Mouse (Mus musculus): ENCODE measurements at regions not wholly inside any gene's neighbourhood (a gene's known extent, or its start where the extent isn't known, plus 50 kb on each side); places are given as distances from the start of the nearest gene placed in this dataset.
A peak's percentile ranks its signal among the peaks of the same experiment; 100 is the strongest.

GRCm38 (mm10) chr4:53261556-53262140, 102.0 kb upstream of the Abca1 start:
- no peaks in the 10 kb centered on the region; the same call in 1 of the 2 replicates for H3K4me1 ChIP-seq (replicated peaks; ENCODE audit: insufficient read depth, low read length)
- H3K36me3 ChIP-seq (ENCODE audit: insufficient read depth, low read length) = no peaks in the 10 kb centered on the region
- no peaks in the 10 kb centered on the region for H3K9me3 ChIP-seq (replicated peaks; ENCODE audit: low read length)
- no peak overlapping the region for H3K4me3 ChIP-seq (replicated peaks; ENCODE audit: low read depth, low read length)
- H3K27ac ChIP-seq = no peak overlapping the region
- no peak for ATAC-seq (replicated peaks; ENCODE audit: low FRiP score, low read depth)
- 67% methylated on average over 6 of the region's 6 CpGs for WGBS
- H3K27me3 ChIP-seq (ENCODE audit: insufficient read depth, low read length) = no peaks in the 10 kb centered on the region
- no peak overlapping the region for H3K9ac ChIP-seq (ENCODE audit: low read depth, low read length)
- DNase-seq (ENCODE audit: low spot score) = no peak
- no peak for TF ChIP-seq CTCF (IDR thresholded peaks at IDR 0.05; ENCODE audit: low read depth)
- H3K4me2 ChIP-seq (ENCODE audit: low read length) = no peak overlapping the region

- 82% methylated on average over 6 of the region's 6 CpGs for WGBS
- TF ChIP-seq CTCF (IDR thresholded peaks at IDR 0.05; ENCODE audit: low read depth) = no peak
- no peaks in the 10 kb centered on the region for H3K36me3 ChIP-seq (ENCODE audit: insufficient read depth, low read length)
- H3K9me3 ChIP-seq (replicated peaks; ENCODE audit: low read length) = no peaks in the 10 kb centered on the region
- ATAC-seq (replicated peaks; ENCODE audit: low FRiP score, low read depth) (peak; percentile 63; the same call in 1 of the 2 replicates), DNase-seq (ENCODE audit: low spot score) (no peak)
- no peak overlapping the region; the same call in 1 of the 2 replicates for H3K27ac ChIP-seq
- no peak overlapping the region for H3K4me3 ChIP-seq (replicated peaks; ENCODE audit: low read depth, low read length)
- no peaks in the 10 kb centered on the region; the same call in 1 of the 2 replicates for H3K4me1 ChIP-seq (replicated peaks; ENCODE audit: insufficient read depth, low read length)
- H3K9ac ChIP-seq (ENCODE audit: low read depth, low read length) = no peak overlapping the region
- no peak overlapping the region for H3K4me2 ChIP-seq (ENCODE audit: low read length)
- H3K27me3 ChIP-seq (ENCODE audit: insufficient read depth, low read length) = no peaks in the 10 kb centered on the region
Measured at GRCm38 (mm10) chr4:53258975-53259374, 99.3 kb upstream of the Abca1 start.

GRCm38 (mm10) chr4:53256996-53257395, 97.3 kb upstream of the Abca1 start:
- Histone ChIP-seq H3K27ac (no peak overlapping the region), H3K4me2 (ENCODE audit: low read length) (no peak overlapping the region), H3K4me1 (replicated peaks; ENCODE audit: insufficient read depth, low read length) (no peaks in the 10 kb centered on the region), H3K4me3 (replicated peaks; ENCODE audit: low read depth, low read length) (no peak overlapping the region), H3K36me3 (ENCODE audit: insufficient read depth, low read length) (no peaks in the 10 kb centered on the region), H3K9me3 (replicated peaks; ENCODE audit: low read length) (no peaks in the 10 kb centered on the region), H3K27me3 (ENCODE audit: insufficient read depth, low read length) (no peaks in the 10 kb centered on the region), H3K9ac (ENCODE audit: low read depth, low read length) (no peak overlapping the region)
- no peak for ATAC-seq (replicated peaks; ENCODE audit: low FRiP score, low read depth)
- no peak for TF ChIP-seq CTCF (IDR thresholded peaks at IDR 0.05; ENCODE audit: low read depth)
- DNase-seq (ENCODE audit: low spot score) = no peak
- 63% methylated on average over 5 of the region's 5 CpGs for WGBS

- H3K9me3 ChIP-seq (replicated peaks; ENCODE audit: low read length) = no peaks in the 10 kb centered on the region
- no peaks in the 10 kb centered on the region for H3K4me1 ChIP-seq (replicated peaks; ENCODE audit: insufficient read depth, low read length)
- 95% methylated on average over 6 of the region's 6 CpGs for WGBS
- H3K36me3 ChIP-seq (ENCODE audit: insufficient read depth, low read length) = no peaks in the 10 kb centered on the region
- ATAC-seq (replicated peaks; ENCODE audit: low FRiP score, low read depth) = no peak
- H3K4me3 ChIP-seq (replicated peaks; ENCODE audit: low read depth, low read length) = no peak overlapping the region
- no peak for TF ChIP-seq CTCF (IDR thresholded peaks at IDR 0.05; ENCODE audit: low read depth)
- no peak for DNase-seq (ENCODE audit: low spot score)
- no peak overlapping the region for H3K4me2 ChIP-seq (ENCODE audit: low read length)
- H3K9ac ChIP-seq (ENCODE audit: low read depth, low read length) = no peak overlapping the region
- H3K27ac ChIP-seq = no peak overlapping the region
- H3K27me3 ChIP-seq (ENCODE audit: insufficient read depth, low read length) = no peaks in the 10 kb centered on the region
Measured at GRCm38 (mm10) chr4:53254483-53254882, 94.8 kb upstream of the Abca1 start.

- Histone ChIP-seq H3K27ac (no peak overlapping the region), H3K9ac (ENCODE audit: low read depth, low read length) (no peak overlapping the region), H3K36me3 (ENCODE audit: insufficient read depth, low read length) (no peaks in the 10 kb centered on the region), H3K4me3 (replicated peaks; ENCODE audit: low read depth, low read length) (no peak overlapping the region), H3K9me3 (replicated peaks; ENCODE audit: low read length) (no peaks in the 10 kb centered on the region), H3K27me3 (ENCODE audit: insufficient read depth, low read length) (no peaks in the 10 kb centered on the region), H3K4me2 (ENCODE audit: low read length) (no peak overlapping the region), H3K4me1 (replicated peaks; ENCODE audit: insufficient read depth, low read length) (no peaks in the 10 kb centered on the region)
- ATAC-seq (replicated peaks; ENCODE audit: low FRiP score, low read depth) (no peak), DNase-seq (ENCODE audit: low spot score) (no peak)
- TF ChIP-seq CTCF (IDR thresholded peaks at IDR 0.05; ENCODE audit: low read depth) = no peak
- 77% methylated on average over 4 of the region's 4 CpGs for WGBS
Measured at GRCm38 (mm10) chr4:53253680-53254079, 94.0 kb upstream of the Abca1 start.

GRCm38 (mm10) chr4:53250325-53250724, 90.6 kb upstream of the Abca1 start:
- no peak for ATAC-seq (replicated peaks; ENCODE audit: low FRiP score, low read depth)
- Histone ChIP-seq H3K27me3 (ENCODE audit: insufficient read depth, low read length) (no peaks in the 10 kb centered on the region), H3K27ac (no peak overlapping the region), H3K9me3 (replicated peaks; ENCODE audit: low read length) (no peaks in the 10 kb centered on the region), H3K4me2 (ENCODE audit: low read length) (no peak overlapping the region), H3K4me3 (replicated peaks; ENCODE audit: low read depth, low read length) (no peak overlapping the region), H3K9ac (ENCODE audit: low read depth, low read length) (no peak overlapping the region), H3K36me3 (ENCODE audit: insufficient read depth, low read length) (no peaks in the 10 kb centered on the region), H3K4me1 (replicated peaks; ENCODE audit: insufficient read depth, low read length) (0 out of 2 replicates have a peak, but pooled peaks cover 3% of the 10 kb centered on the region)
- DNase-seq (ENCODE audit: low spot score) = no peak
- TF ChIP-seq CTCF (IDR thresholded peaks at IDR 0.05; ENCODE audit: low read depth) = no peak
- 90% methylated on average over 3 of the region's 3 CpGs for WGBS
